Mouse (Mus musculus): Measurements from ENCODE around the gene Suds3. TPM values are rescaled to one million over a fixed set of nuclear protein-coding genes. Genes with fewer than 3 reads are reported as not detected.
A peak's percentile ranks its signal among the peaks of the same experiment; 100 is the strongest.

Gene Suds3
- polyA plus RNA-seq, 1 experiment from 2014 or later: 36.8 TPM

DNA sequence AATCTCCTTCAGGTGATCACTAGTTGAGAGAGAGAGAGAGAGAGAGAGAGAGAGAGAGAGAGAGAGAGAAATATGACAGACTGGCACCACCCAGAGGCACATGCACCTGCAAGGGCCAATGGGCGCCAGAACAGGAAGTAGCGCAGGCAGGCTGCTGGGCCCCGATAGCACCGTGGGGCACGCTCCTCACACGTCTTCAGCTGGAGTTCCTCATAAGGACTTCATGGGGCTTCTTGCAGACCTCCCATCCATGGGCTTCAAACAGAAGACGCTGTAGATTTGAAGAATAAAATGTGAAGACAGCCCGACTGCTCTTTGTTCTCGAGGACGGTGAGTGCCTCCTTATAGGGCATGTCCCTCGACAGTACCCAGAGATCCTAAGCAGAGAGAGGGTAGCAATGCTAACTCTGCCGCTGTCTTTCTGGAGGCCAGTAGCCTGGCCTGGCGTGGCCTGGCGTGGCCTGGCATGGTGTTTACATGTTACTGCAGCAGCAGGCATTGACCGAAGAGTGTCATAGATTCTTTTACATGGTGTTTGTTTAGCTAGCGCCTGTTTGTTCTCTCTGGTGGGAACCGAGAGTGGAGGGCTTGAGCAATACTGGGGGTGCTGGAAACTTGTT, 17.6 kb upstream of the Suds3 start:
- 57% methylated on average over 17 of the region's 17 CpGs for WGBS (ENCODE audit: insufficient replicate concordance)
- Histone ChIP-seq H3K4me3 (ENCODE audit: low read depth, low read length) (0 out of 2 replicates have a peak overlapping the region, but pooled peaks have one; percentile 13), H3K36me3 (ENCODE audit: control insufficient read depth, insufficient read depth, low read length) (no peaks in the 10 kb centered on the region), H3K4me1 (ENCODE audit: control insufficient read depth, insufficient read depth, low read length) (peaks cover 37% of the 10 kb centered on the region), H3K9me3 (replicated peaks; ENCODE audit: control insufficient read depth, low read length) (no peaks in the 10 kb centered on the region), H3K27me3 (ENCODE audit: control insufficient read depth, insufficient read depth, low read length) (no peaks in the 10 kb centered on the region), H3K27ac (ENCODE audit: low read depth, low read length) (peak overlapping the region; percentile 67), H3K4me2 (peak overlapping the region; percentile 47), H3K9ac (ENCODE audit: low read depth, low read length) (0 out of 2 replicates have a peak overlapping the region, but pooled peaks have one; percentile 13)
- no peak for ATAC-seq (replicated peaks; ENCODE audit: insufficient number of reproducible peaks, low FRiP score, low TSS enrichment)

DNA sequence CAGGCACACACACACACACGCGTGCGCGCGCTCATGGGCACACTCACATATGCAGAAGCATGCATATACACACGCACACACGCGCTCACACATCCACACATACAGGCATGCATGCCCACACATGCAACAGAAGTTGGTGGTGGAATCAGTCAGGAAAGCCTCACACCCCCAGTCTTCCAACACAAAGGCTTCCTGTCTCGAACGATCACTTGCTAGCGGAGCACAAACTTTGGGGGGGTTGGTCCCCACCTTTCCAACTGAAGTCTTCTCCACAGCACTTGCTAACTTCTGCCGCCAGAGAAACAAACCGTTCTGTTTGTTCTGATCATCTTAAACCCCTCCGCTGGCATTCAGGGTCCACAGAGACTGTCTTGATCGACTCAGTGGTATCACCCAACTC, 14.8 kb upstream of the Suds3 start:
- Histone ChIP-seq H3K27ac (ENCODE audit: low read depth, low read length) (no peak overlapping the region), H3K4me2 (no peak overlapping the region), H3K36me3 (ENCODE audit: control insufficient read depth, insufficient read depth, low read length) (no peaks in the 10 kb centered on the region), H3K27me3 (ENCODE audit: control insufficient read depth, insufficient read depth, low read length) (no peaks in the 10 kb centered on the region), H3K4me1 (ENCODE audit: control insufficient read depth, insufficient read depth, low read length) (peaks cover 20% of the 10 kb centered on the region), H3K9ac (ENCODE audit: low read depth, low read length) (no peak overlapping the region), H3K4me3 (ENCODE audit: low read depth, low read length) (no peak overlapping the region), H3K9me3 (replicated peaks; ENCODE audit: control insufficient read depth, low read length) (no peaks in the 10 kb centered on the region)
- 88% methylated on average over 15 of the region's 15 CpGs for WGBS (ENCODE audit: insufficient replicate concordance)
- no peak for ATAC-seq (replicated peaks; ENCODE audit: insufficient number of reproducible peaks, low FRiP score, low TSS enrichment)

DNA sequence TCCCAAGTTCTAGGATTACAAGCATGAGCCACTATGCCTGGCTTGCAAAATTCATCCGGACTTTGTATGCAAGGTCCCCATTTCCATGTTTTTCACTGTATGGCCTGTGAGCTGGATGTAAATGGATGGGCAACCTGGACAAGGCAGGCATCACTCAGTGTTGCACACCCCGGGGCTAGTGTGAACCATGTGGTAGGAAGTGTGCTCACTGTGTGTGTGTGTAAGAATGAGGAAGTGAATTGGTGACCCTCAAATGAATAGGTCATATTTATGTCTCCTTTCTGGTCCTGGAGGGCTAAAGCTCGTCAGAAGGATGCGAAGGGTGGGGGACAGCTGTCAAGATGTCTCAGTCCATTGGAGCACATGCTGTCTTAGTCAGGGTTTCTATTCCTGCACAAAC, 11.1 kb upstream of the Suds3 start:
- no peak for ATAC-seq (replicated peaks; ENCODE audit: insufficient number of reproducible peaks, low FRiP score, low TSS enrichment)
- Histone ChIP-seq H3K9ac (ENCODE audit: low read depth, low read length) (no peak overlapping the region), H3K36me3 (ENCODE audit: control insufficient read depth, insufficient read depth, low read length) (no peaks in the 10 kb centered on the region), H3K9me3 (replicated peaks; ENCODE audit: control insufficient read depth, low read length) (no peaks in the 10 kb centered on the region), H3K4me3 (ENCODE audit: low read depth, low read length) (no peak overlapping the region), H3K27me3 (ENCODE audit: control insufficient read depth, insufficient read depth, low read length) (no peaks in the 10 kb centered on the region), H3K4me2 (no peak overlapping the region), H3K27ac (ENCODE audit: low read depth, low read length) (no peak overlapping the region), H3K4me1 (ENCODE audit: control insufficient read depth, insufficient read depth, low read length) (no peaks in the 10 kb centered on the region)
- 86% methylated on average over 4 of the region's 4 CpGs for WGBS (ENCODE audit: insufficient replicate concordance)

DNA sequence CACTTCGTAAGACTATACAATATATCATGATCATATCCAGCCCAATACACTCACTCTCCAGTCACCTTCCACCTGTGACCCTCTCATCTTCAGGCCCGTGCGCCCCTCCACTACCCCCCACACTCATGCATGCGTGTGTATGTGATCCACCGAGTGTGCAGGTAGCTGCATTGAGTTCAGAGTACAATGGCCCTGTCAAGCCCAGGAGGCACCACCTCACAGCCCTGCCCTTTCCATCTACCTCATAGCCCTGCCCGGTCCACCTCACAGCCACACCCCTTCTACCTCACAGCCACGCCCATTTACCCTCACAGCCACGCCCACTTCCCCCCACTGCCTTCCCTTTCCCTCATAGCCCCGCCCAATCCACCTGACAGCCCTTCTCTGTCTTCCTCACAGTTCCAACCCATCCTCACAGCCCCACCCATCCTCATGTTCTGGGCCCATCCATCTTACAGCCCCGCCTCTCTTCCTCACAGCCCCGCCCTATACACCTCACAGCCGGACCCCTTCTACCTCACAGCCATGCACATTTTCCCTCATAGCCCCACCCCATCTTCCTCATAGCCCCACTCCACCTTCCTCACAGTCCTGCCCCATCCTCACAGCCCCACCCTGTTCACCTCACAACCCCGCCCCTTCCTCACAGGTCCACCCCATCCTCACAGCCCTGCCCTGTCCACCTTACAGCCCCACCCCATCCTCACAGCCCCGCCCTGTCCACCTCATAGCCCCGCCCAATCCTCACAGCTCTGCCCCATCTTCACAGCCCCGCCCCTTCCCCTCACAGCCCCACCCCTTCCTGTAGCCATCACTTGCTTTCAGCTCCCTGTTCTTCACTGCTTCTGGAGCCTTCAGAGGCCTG, 9.8 kb upstream of the Suds3 start:
- peak; percentile 59 for ATAC-seq (replicated peaks; ENCODE audit: insufficient number of reproducible peaks, low FRiP score, low TSS enrichment)
- Histone ChIP-seq H3K9ac (ENCODE audit: low read depth, low read length) (no peak overlapping the region), H3K9me3 (replicated peaks; ENCODE audit: control insufficient read depth, low read length) (no peaks in the 10 kb centered on the region), H3K36me3 (ENCODE audit: control insufficient read depth, insufficient read depth, low read length) (no peaks in the 10 kb centered on the region), H3K4me1 (ENCODE audit: control insufficient read depth, insufficient read depth, low read length) (peaks cover 4% of the 10 kb centered on the region; the same call in 1 of the 2 replicates), H3K4me3 (ENCODE audit: low read depth, low read length) (no peak overlapping the region), H3K4me2 (no peak overlapping the region), H3K27me3 (ENCODE audit: control insufficient read depth, insufficient read depth, low read length) (no peaks in the 10 kb centered on the region), H3K27ac (ENCODE audit: low read depth, low read length) (no peak overlapping the region)
- 84% methylated on average over 16 of the region's 16 CpGs for WGBS (ENCODE audit: insufficient replicate concordance)

DNA sequence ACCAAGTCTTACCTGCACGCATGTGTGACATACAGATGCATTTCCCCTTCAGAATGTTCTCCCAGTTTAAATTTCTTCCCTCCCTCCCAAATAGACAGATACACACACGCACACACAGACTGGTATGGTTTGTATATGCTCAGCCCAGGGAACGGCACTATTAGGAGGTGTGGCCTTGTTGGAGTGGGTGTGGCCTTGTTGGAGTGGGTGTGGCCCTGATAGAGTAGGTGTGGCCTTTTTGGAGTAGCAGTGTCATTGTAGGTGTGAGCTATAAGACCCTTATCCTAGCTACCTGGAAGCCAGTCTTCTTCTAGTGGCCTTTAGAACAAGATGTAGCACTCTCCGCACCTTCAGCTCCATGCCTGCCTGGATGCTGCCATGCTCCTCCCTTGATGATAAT, 7.9 kb upstream of the Suds3 start:
- Histone ChIP-seq H3K4me1 (ENCODE audit: control insufficient read depth, insufficient read depth, low read length) (peaks cover 4% of the 10 kb centered on the region), H3K36me3 (ENCODE audit: control insufficient read depth, insufficient read depth, low read length) (no peaks in the 10 kb centered on the region), H3K4me2 (no peak overlapping the region), H3K9me3 (replicated peaks; ENCODE audit: control insufficient read depth, low read length) (no peaks in the 10 kb centered on the region), H3K9ac (ENCODE audit: low read depth, low read length) (no peak overlapping the region), H3K27ac (ENCODE audit: low read depth, low read length) (no peak overlapping the region), H3K4me3 (ENCODE audit: low read depth, low read length) (no peak overlapping the region), H3K27me3 (ENCODE audit: control insufficient read depth, insufficient read depth, low read length) (no peaks in the 10 kb centered on the region)
- no peak for ATAC-seq (replicated peaks; ENCODE audit: insufficient number of reproducible peaks, low FRiP score, low TSS enrichment)
- WGBS (ENCODE audit: insufficient replicate concordance): 91% methylated on average over 4 of the region's 4 CpGs

DNA sequence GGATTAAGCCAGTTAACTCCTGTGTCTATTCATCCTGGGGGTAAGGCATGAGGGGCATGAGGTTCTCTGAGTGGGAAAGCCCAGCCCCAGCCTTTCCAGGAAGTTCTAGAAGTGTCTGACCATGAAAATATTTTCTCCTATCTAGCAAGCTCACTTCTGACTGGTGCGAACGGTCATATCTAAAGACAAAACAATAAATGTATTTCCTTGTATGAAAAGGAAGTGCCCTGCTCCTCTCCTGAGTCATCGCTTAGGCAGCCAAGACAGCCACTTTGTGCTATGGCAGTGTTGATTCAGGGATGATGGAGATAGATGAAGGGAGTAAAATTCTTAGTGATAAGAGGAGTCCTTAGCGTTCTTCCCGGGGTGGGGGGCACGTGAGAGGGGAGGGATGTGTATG, 7.2 kb upstream of the Suds3 start:
- no peaks in the 10 kb centered on the region for H3K36me3 ChIP-seq (ENCODE audit: control insufficient read depth, insufficient read depth, low read length)
- no peaks in the 10 kb centered on the region for H3K9me3 ChIP-seq (replicated peaks; ENCODE audit: control insufficient read depth, low read length)
- 61% methylated on average over 6 of the region's 6 CpGs for WGBS (ENCODE audit: insufficient replicate concordance)
- no peak overlapping the region for H3K9ac ChIP-seq (ENCODE audit: low read depth, low read length)
- no peak overlapping the region for H3K4me2 ChIP-seq
- no peaks in the 10 kb centered on the region for H3K27me3 ChIP-seq (ENCODE audit: control insufficient read depth, insufficient read depth, low read length)
- H3K4me1 ChIP-seq (ENCODE audit: control insufficient read depth, insufficient read depth, low read length): peaks cover 4% of the 10 kb centered on the region
- H3K4me3 ChIP-seq (ENCODE audit: low read depth, low read length): no peak overlapping the region
- H3K27ac ChIP-seq (ENCODE audit: low read depth, low read length): no peak overlapping the region
- ATAC-seq (replicated peaks; ENCODE audit: insufficient number of reproducible peaks, low FRiP score, low TSS enrichment): no peak

DNA sequence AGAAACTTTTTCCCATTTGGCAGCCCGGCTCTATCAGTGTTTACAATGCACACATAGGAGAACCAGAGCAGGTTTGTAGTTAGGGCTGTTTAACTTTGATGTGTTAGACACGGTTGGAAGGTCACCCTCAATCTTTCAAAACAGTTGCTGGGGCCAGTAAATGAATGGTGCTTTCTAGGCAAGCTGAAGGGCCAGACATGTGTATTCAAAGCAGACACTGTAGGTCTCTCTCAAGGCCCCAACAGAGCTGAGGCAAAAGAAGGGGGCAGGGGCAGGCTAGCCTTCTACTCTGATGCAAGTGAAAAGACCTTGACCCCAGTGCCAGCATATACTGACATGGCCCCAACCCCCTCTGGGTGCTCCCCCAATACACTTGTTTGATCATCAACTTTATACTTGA, 5.7 kb upstream of the Suds3 start:
- H3K4me2 ChIP-seq: peak overlapping the region; percentile 98

DNA sequence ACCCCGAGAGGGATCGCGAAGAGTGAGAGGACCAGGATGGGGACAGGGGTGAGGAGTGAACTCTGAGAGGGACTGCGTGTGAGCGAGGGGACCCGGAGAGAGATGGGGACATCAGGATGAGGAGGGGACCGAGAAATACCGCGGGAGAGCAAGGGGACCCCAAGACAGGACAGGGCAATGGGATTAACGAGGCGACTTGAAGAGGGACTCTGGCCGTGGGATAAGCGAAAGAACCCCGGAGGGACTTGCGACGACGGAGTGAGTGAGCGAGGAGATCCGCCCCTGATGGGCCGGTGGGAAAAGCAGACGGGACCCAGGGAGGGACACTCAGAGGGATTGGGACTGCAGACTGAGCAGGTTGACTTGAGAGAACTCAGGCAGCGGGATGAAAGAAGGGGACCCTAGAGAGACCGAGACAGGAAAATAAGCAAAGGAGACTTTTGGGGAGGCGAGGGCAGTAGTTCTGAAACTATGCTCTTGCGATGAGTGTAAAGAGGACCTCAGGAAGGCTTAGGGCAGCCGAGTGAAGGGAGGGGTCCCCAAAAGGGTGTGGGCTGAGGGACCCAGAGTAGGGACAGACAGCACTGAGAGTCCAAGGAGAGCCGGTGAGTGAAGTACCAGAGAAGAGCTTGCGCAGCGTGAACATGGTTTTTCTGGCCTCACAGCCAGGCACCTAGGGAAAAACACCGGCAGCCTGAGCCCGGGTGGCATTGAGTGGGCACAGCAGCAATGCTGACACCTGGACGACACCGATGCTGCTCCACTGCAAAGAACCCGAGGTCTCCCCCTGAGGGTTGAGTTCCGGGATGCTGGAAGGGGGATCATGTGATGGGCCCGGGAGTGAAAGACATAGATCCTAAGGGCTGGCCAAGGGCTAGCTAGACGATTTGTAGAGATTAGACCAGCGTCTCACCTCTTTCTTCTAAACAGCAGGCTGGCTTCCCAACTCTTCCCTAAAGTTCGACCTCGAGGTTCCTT, 4.9 kb upstream of the Suds3 start:
- Histone ChIP-seq H3K4me1 (ENCODE audit: control insufficient read depth, insufficient read depth, low read length) (peaks cover 4% of the 10 kb centered on the region), H3K4me3 (ENCODE audit: low read depth, low read length) (peak overlapping the region; percentile 81), H3K9me3 (replicated peaks; ENCODE audit: control insufficient read depth, low read length) (no peaks in the 10 kb centered on the region), H3K27ac (ENCODE audit: low read depth, low read length) (no peak overlapping the region), H3K36me3 (ENCODE audit: control insufficient read depth, insufficient read depth, low read length) (no peaks in the 10 kb centered on the region), H3K4me2 (peak overlapping the region; percentile 98), H3K9ac (ENCODE audit: low read depth, low read length) (peak overlapping the region; percentile 67), H3K27me3 (ENCODE audit: control insufficient read depth, insufficient read depth, low read length) (no peaks in the 10 kb centered on the region)
- ATAC-seq (replicated peaks; ENCODE audit: insufficient number of reproducible peaks, low FRiP score, low TSS enrichment): 0 out of 2 replicates have a peak, but pooled peaks have one; percentile 1
- WGBS (ENCODE audit: insufficient replicate concordance): 1% methylated on average over 40 of the region's 40 CpGs

More for the DNA sequence above, 5.7 kb upstream of the Suds3 start:
- H3K4me1 ChIP-seq (ENCODE audit: control insufficient read depth, insufficient read depth, low read length): peaks cover 4% of the 10 kb centered on the region
- no peak overlapping the region for H3K9ac ChIP-seq (ENCODE audit: low read depth, low read length)
- H3K27ac ChIP-seq (ENCODE audit: low read depth, low read length): no peak overlapping the region
- no peaks in the 10 kb centered on the region for H3K9me3 ChIP-seq (replicated peaks; ENCODE audit: control insufficient read depth, low read length)
- H3K4me3 ChIP-seq (ENCODE audit: low read depth, low read length): peak overlapping the region; percentile 81; the same call in 1 of the 2 replicates
- 6% methylated on average over 2 of the region's 2 CpGs for WGBS (ENCODE audit: insufficient replicate concordance)
- H3K27me3 ChIP-seq (ENCODE audit: control insufficient read depth, insufficient read depth, low read length): no peaks in the 10 kb centered on the region
- no peaks in the 10 kb centered on the region for H3K36me3 ChIP-seq (ENCODE audit: control insufficient read depth, insufficient read depth, low read length)
- ATAC-seq (replicated peaks; ENCODE audit: insufficient number of reproducible peaks, low FRiP score, low TSS enrichment): no peak
